Mouse (Mus musculus) CH12.LX (cell line): Measurements from ENCODE around the gene Dnajb4. TPM values are rescaled to one million over a fixed set of nuclear protein-coding genes. Genes with fewer than 3 reads are reported as not detected.

Experiments used
- DNase-seq: peaks from one replicate; pipeline ENCODE4 v3.0.0-alpha.2; 2013; ENCODE audit errors: extremely low read depth
- H3K27ac ChIP-seq: 2 replicates; pipeline ENCODE4 v1.5.1; 2012; ENCODE audit warnings: low read depth, mild to moderate bottlenecking, control low read depth, moderate library complexity; ENCODE audit not compliant: insufficient read depth
- H3K27me3 ChIP-seq: replicated peaks from 2 replicates; pipeline ENCODE3; 2012; ENCODE audit warnings: inconsistent platforms
- H3K36me3 ChIP-seq, 2 experiments: replicated peaks in 1 of 2; 2 replicates each; pipeline versions ENCODE3 to v1.6.1; 2012; ENCODE audit warnings: inconsistent platforms in 1 of 2, low read length in 1 of 2, mild to moderate bottlenecking in 1 of 2, mixed read lengths in 1 of 2, moderate library complexity in 1 of 2; ENCODE audit not compliant: control insufficient read depth in 1 of 2, insufficient read depth in 1 of 2
- H3K4me1 ChIP-seq, 2 experiments: 2 replicates each; pipeline ENCODE4 v1.6.1; 2012; ENCODE audit warnings: inconsistent platforms in 1 of 2, moderate library complexity in 1 of 2; ENCODE audit not compliant: insufficient read depth in 2 of 2, control insufficient read depth in 1 of 2
- H3K4me2 ChIP-seq: 2 replicates; pipeline ENCODE4 v1.6.1; 2012; ENCODE audit warnings: low read depth, mild to moderate bottlenecking, control low read depth; ENCODE audit not compliant: poor library complexity, insufficient read depth, severe bottlenecking
- H3K4me3 ChIP-seq, 3 experiments: fragments of 150-350 bp in 1 of 3; sonication (generic) in 1 of 3; replicated peaks in 1 of 3; 2 replicates each; pipeline versions ENCODE3 to v1.5.1; 2011 to 2012; ENCODE audit warnings: low read depth in 2 of 3, low read length in 2 of 3, mild to moderate bottlenecking in 2 of 3, moderate library complexity in 2 of 3, control low read depth in 1 of 3, improper control_type of control experiment in 1 of 3, inconsistent platforms in 1 of 3, mixed read lengths in 1 of 3; ENCODE audit not compliant: poor library complexity in 1 of 3
- H3K79me2 ChIP-seq: replicated peaks from 2 replicates; pipeline ENCODE4 v1.6.1; 2012; ENCODE audit warnings: mild to moderate bottlenecking, moderate library complexity; ENCODE audit not compliant: control insufficient read depth, poor library complexity, insufficient read depth, severe bottlenecking; ENCODE audit errors: extremely low read depth
- H3K9ac ChIP-seq: 2 replicates; pipeline ENCODE4 v1.6.1; 2012; ENCODE audit warnings: low read depth, mild to moderate bottlenecking, control low read depth, moderate library complexity; ENCODE audit not compliant: insufficient read depth
- H3K9me3 ChIP-seq: replicated peaks from 2 replicates; pipeline ENCODE3; 2012; ENCODE audit warnings: low read length, inconsistent platforms, mixed read lengths
- MEF2A ChIP-seq: IDR thresholded peaks from 2 replicates; pipeline ENCODE4 v1.6.1; 2014; ENCODE audit warnings: low read depth, mild to moderate bottlenecking, inconsistent platforms, low read length, improper control_type of control experiment, borderline replicate concordance
- MXI1 ChIP-seq: IDR thresholded peaks from 2 replicates; pipeline ENCODE4 v1.6.1; 2011; ENCODE audit warnings: mild to moderate bottlenecking, low read depth, low read length, improper control_type of control experiment
- POLR2A ChIP-seq: IDR thresholded peaks from 2 replicates; pipeline ENCODE4 v1.6.1; 2011; ENCODE audit warnings: low read depth, mild to moderate bottlenecking, improper control_type of control experiment, low read length
- POLR2AphosphoS2 ChIP-seq: IDR thresholded peaks from 2 replicates; pipeline ENCODE4 v1.6.1; 2011; ENCODE audit warnings: low read depth, low read length, improper control_type of control experiment
- UBTF ChIP-seq: IDR thresholded peaks from 2 replicates; pipeline ENCODE4 v1.6.1; 2012; ENCODE audit warnings: low read depth, mild to moderate bottlenecking, inconsistent platforms, low read length, improper control_type of control experiment, moderate library complexity
- ZMIZ1 ChIP-seq: IDR thresholded peaks from 2 replicates; pipeline ENCODE4 v1.6.1; 2012; ENCODE audit warnings: low read depth, mild to moderate bottlenecking, inconsistent platforms, low read length, improper control_type of control experiment
- dilution Hi-C: fragments of 300-500 bp; cut with MboI; formaldehyde crosslinking; loops from 2 replicates; pipeline ENCODE4 v1.14.3; 2020; ENCODE audit warnings: low sequenced_read_pairs; ENCODE audit not compliant: extremely low pct_unique_long_range_greater_than_20kb, extremely low pct_ligation_motif_present
- in situ Hi-C: fragments of 300-500 bp; cut with MboI; formaldehyde crosslinking; loops from 3 replicates; pipeline ENCODE4 v1.14.3; 2019; ENCODE audit warnings: low sequenced_read_pairs, low pct_ligation_motif_present, low pct_unique_long_range_greater_than_20kb, mixed read lengths
- polyA plus RNA-seq: library from polyadenylated mRNA; unstranded; fragments of >175 nt; gene quantifications from 2 replicates; pipeline ENCODE4 v1.2.1, GENCODE M21; 2012; ENCODE audit warnings: low read depth; ENCODE audit not compliant: insufficient read length
- total RNA-seq, 2 experiments: library from RNA; depleted of rRNA; stranded (reverse); fragments of 300-350 nt in 1 of 2; fragments of >200 nt in 1 of 2; gene quantifications; 2 replicates each; pipeline ENCODE4 v1.2.3; 2012 to 2014

The Dnajb4 gene
- total and polyA plus RNA-seq, 3 experiments = 11.7 to 26.4 (median 17.7) TPM

GRCm38 (mm10) chr3:152243304-152243703 lies 33.2 kb upstream of the Dnajb4 start:
- in situ Hi-C loops (no loop called here), dilution Hi-C loops (no loop called here)
- H3K4me2 ChIP-seq = no peak overlapping the region
- H3K4me3 ChIP-seq = no peak overlapping the region
- H3K9me3 ChIP-seq = no peaks in the 10 kb centered on the region
- no peak for DNase-seq
- TF ChIP-seq POLR2A = peak; percentile 31; the same call in 1 of the 2 replicates
- no peak for TF ChIP-seq MXI1
- TF ChIP-seq POLR2AphosphoS2 = peak; percentile 84; the same call in 1 of the 2 replicates
- no peaks in the 10 kb centered on the region for H3K79me2 ChIP-seq
- H3K4me1 ChIP-seq = peaks cover 0 to 7% of the 10 kb centered on the region in 2 experiments; a peak in 1 of 4 replicates
- H3K9ac ChIP-seq = no peak overlapping the region
- H3K27me3 ChIP-seq = no peaks in the 10 kb centered on the region
- no peak overlapping the region for H3K27ac ChIP-seq
- peaks cover 15 to 56% of the 10 kb centered on the region in 2 experiments for H3K36me3 ChIP-seq

DNA sequence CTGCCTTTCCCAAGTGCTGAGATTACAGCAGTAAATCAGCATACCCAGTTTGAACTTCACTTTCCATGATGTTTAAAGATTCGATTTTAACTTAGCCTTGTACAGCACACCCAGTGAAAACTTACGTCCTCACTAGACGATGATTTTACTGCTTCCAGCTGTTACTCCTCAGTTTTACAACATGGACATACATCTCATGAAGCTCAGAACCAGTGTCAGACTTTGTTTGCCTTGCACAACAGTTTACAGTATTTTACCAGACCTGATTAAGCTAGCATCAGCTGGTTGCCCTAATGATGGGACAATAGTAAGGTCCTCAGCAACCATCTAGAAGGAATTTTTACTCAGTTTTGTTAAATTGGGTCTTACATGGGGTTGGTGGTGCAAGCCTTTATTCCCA lies 31.0 kb upstream of the Dnajb4 start:
- TF ChIP-seq MEF2A = no peak
- peak; percentile 37; the same call in 1 of the 2 replicates for TF ChIP-seq POLR2A
- dilution Hi-C loops (no loop called here), in situ Hi-C loops (no loop called here)
- Histone ChIP-seq H3K36me3 (peaks cover 24 to 63% of the 10 kb centered on the region in 2 experiments), H3K4me2 (no peak overlapping the region), H3K9me3 (no peaks in the 10 kb centered on the region), H3K9ac (no peak overlapping the region), H3K79me2 (no peaks in the 10 kb centered on the region), H3K27me3 (no peaks in the 10 kb centered on the region), H3K4me3 (no peak overlapping the region), H3K27ac (no peak overlapping the region), H3K4me1 (peaks cover 0 to 6% of the 10 kb centered on the region in 2 experiments; a peak in 1 of 4 replicates)
- no peak for DNase-seq

GRCm38 (mm10) chr3:152239592-152239991 lies 29.5 kb upstream of the Dnajb4 start:
- DNase-seq = no peak
- TF ChIP-seq POLR2AphosphoS2 = peak; percentile 50; the same call in 1 of the 2 replicates
- peak; percentile 72; the same call in 1 of the 2 replicates for TF ChIP-seq ZMIZ1
- peak; percentile 31 for TF ChIP-seq POLR2A
- no peak for TF ChIP-seq UBTF
- in situ Hi-C loops = no loop called here
- peaks cover 0 to 6% of the 10 kb centered on the region in 2 experiments; a peak in 1 of 4 replicates for H3K4me1 ChIP-seq
- no peaks in the 10 kb centered on the region for H3K27me3 ChIP-seq
- H3K79me2 ChIP-seq = no peaks in the 10 kb centered on the region; the same call in 1 of the 2 replicates
- no peaks in the 10 kb centered on the region for H3K9me3 ChIP-seq
- H3K4me2 ChIP-seq = no peak overlapping the region
- H3K4me3 ChIP-seq = no peak overlapping the region
- peaks cover 30 to 73% of the 10 kb centered on the region in 2 experiments for H3K36me3 ChIP-seq
- dilution Hi-C loops = no loop called here
- no peak overlapping the region for H3K27ac ChIP-seq
- H3K9ac ChIP-seq = no peak overlapping the region
